Mouse (Mus musculus) ES-E14 (cell line): Measurements from ENCODE around the gene Npepps.
"Not testable (repeated sequence)": the region's sequence is repeated elsewhere in the genome, so short reads cannot be mapped to it uniquely, and the experiment has no call there.

Experiments used
- CHD2 ChIP-seq: IDR thresholded peaks from 2 replicates; pipeline ENCODE4 v1.6.1; 2014; ENCODE audit warnings: mild to moderate bottlenecking, low read depth, low read length, inconsistent platforms
- MAFK ChIP-seq: IDR thresholded peaks from 2 replicates; pipeline ENCODE4 v1.6.1; 2014; ENCODE audit warnings: mild to moderate bottlenecking, low read depth, low read length, inconsistent platforms; ENCODE audit not compliant: insufficient read depth
- ZC3H11A ChIP-seq: IDR thresholded peaks from 2 replicates; pipeline ENCODE4 v1.6.1; 2012; ENCODE audit warnings: low read depth, mild to moderate bottlenecking, inconsistent platforms, low read length, borderline replicate concordance
- ZNF384 ChIP-seq: IDR thresholded peaks from 2 replicates; pipeline ENCODE4 v1.6.1; 2012; ENCODE audit warnings: low read depth, low read length, inconsistent platforms

DNA sequence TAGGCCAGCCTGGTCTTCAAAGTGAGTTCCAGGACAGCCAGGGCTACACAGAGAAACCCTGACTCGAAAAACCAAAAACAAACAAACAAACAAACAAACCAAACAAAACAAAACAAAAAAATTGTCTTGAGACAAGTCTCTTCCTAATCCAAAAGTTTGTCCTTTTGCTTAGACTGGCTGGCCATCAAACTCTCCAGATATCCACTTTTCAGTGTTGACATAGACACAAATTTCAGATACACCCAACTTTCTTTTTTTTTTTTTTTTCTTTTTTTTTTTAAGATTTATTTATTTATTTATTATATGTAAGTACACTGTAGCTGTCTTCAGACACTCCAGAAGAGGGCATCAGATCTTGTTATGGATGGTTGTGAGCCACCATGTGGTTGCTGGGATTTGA, 32.4 kb upstream of the Npepps start:
- not testable (repeated sequence) for TF ChIP-seq CHD2, ZC3H11A, MAFK
- TF ChIP-seq ZNF384: peak; percentile 14; the same call in 1 of the 2 replicates
